Mouse (Mus musculus): ENCODE results near the gene Atp7a.

- TF ChIP-seq POLR2A (IDR thresholded peaks at IDR 0.05; ENCODE audit: insufficient read depth, low read length): no peak
- no peak for TF ChIP-seq EP300 (IDR thresholded peaks at IDR 0.05; ENCODE audit: insufficient read depth, low read depth, low read length)
These were observed 58.5 kb downstream of the Atp7a start for GRCm38 (mm10) chrX:106085564-106085963.
